Mouse (Mus musculus) kidney, adult 8-10 months (tissue): ENCODE measurements around the gene Tdp1.
"Not testable (repeated sequence)": the region's sequence is repeated elsewhere in the genome, so short reads cannot be mapped to it uniquely, and the experiment has no call there.

Source experiments
- DNase-seq, 2 experiments: peaks; one replicate each; pipeline ENCODE4 v3.0.0; 2022

The Tdp1 gene

DNA sequence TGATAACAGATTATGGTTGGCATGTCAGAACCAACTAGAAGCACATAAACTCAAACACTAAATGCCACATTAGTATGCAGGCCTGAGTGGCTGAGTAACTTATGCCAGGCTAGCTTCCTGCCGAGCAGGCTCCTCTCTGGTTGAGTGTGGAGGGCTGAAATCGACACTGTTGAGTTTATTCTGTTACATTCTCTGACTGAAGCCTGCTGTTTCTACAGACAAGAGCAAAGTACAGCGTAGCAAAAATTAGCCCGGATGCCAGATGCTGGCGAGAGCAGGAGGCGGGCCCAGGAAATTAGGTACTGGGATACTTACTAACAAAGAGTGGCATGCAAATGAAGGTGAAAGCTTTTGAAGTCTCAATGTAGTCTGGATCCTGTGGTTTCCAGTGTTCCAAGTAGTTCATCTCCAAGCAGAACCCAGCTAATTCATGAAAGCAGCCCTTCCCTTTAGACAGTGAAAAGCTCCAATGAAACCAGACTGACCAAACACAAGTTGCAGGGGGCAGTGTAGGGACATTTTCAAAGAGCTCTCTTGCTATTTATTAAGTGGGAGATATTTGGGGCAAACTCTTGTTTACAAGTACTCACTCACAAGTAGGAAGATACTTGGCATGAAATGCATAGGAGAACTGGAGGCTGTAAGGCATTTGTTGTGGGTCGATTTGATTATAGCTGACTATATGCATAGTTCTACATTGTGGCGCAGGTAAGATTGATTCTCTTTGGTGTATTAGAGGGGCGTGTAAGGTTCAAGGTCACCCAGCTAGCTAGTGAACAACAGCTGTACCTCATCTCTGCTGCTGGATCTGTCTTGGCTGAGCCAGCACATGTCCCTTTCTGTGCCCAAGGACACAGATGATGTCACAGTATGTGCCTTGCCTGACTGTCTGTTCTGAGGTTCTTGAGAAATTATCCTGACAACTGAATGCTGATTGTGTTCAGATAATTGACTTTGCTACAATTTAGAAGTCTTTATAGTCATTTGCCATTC is 74.0 kb downstream of the Tdp1 start:
- DNase-seq, result peak in 1 of 2 experiments; percentile 34

DNA sequence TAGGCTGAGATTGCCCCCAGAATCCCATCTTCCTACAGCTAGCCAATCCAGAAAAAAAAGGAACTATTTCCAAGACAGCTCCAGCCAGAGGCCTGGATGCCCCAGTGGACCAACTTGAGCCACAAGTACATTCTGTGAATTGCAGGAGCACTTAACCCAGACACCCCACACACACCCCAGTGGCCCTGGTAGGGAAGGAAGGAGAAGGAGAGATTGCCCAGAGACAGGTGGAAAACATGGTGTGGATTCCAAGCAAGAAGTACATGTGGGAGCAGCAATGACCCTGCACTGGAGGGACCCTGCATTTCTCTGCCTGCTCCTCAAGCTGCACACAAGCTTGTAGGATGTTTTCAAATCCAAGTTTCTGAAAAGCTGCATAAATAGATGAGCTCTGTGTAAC is 75.0 kb downstream of the Tdp1 start:
- DNase-seq, result no peak

DNA sequence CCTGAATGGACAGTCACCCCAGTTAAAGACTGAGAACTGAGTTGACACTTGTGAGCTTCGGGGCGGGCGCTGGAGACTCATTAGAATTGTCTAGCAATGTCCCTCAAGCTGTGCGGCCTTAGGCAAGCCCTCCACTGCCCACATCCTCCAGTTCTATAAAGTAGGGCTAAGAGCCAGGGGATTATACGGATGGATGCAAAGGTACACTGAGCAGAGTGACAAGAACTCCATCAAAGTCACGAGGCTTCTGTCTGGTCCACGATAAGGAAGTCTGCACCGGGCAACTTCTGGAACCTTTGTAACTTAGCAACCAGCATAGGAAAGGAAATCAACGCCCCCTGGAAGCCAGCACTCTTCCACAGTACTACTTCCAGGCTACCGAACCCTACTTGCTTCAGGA is 75.6 kb downstream of the Tdp1 start:
- DNase-seq, result peak in 1 of 2 experiments; percentile 25

DNA sequence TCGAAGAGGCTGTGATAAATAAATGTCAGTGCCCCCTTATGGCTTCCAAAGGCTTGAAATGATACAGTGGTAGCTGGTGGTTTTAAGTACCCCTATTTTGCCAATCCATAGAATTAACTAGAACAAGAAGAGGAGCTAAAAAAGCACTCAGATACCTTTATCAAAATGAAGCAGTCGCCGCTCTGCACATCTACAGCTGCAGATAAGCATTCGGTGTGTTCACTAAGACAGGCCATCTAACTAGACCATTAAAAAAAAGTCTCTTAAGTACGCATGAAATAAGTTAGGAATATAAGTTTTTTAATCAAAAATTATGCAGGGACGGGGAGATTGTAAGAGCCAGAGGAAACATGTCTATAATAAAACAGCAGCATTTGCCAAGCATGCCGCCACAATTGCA is 76.4 kb downstream of the Tdp1 start:
- DNase-seq, result no peak

DNA sequence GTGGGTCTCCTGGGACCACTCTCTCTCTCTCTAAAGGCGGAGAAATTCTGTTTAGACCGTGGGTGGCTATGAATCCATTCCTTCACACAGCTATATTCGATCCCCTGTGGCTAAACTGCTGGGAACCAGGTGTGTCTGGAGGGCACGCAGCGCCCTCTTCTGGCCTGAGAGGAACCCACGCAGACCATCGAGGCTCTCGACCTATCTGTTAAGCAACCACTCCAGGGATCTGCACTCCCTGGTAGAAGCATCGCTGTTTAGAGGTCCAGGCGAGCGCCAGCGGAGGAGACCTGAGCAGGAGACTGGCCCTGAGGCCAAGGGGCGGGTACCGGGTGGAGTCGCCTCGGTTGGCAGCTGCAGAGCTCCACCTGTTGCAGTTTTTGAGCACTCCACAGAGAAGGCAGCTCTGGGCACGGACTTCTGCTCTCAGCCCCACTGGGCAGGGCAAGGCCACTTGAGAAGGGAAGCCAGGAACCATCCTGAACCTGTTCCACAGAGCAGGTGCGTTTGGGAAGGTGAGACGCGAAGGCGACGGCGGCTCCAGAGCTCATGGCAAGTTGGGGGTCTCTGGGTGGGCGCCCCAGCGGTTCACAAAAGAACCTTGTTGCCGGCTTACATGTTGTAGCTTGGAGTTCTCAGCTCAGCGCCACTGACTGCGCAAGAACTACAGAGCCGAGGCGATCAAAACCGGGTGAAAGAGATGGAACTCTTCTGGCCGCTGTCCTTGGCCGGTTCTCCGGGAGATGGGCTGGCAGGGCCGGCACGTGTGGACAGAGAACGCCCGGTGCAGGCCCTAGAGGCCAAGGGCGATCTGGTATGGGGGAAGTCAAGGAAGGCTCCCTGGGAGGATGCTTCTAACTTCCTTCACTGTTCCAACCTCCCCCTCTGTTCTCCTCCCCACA is 80.2 kb downstream of the Tdp1 start, which contains the start of gene Kcnk13:
Gene Kcnk13 (plus strand): TSS at position 199 of the 902 bp plus-strand sequence.
- DNase-seq, result peak; percentile 47 to 75

DNA sequence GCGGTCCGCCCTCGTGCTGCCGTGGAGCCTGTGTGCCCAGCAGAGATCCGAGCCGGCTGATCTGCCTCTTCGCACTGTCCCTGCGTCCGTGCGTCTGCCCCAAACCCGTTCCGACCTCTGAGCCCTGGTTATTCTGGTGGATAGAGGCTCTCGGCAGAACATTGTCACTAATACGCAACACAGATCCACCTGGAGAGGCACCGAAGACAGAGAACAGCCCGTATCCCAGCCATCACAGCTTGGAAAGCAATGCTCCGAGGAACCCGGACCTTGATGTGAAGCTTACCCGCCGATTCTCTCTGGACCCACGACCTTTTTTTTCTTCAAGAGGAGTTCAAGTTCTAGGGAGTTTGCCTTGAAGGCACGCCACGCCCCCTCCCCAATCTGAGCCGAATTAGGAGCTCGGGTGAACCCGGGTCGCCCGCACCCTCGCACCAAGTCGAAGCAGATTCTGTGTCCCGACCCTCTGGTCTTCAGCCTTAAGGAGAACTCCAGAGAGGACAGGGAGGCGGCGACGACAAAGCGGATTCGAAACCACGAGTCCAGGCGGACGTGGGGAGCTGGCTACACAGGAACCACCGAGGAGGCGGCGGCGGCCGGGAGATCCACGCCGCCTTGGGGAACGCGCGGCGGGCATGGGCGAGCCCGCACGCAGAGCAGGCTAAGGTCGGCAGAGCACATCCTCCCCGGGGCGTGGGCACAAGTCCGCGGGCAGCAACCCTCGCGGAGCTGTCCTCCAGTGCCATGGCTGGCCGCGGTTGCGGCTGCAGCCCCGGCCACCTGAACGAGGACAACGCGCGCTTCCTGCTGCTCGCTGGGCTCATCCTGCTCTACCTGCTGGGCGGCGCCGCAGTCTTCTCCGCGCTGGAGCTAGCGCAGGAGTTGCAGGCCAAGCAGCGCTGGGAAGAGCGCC is 81.1 kb downstream of the Tdp1 start:
- DNase-seq, result no peak

DNA sequence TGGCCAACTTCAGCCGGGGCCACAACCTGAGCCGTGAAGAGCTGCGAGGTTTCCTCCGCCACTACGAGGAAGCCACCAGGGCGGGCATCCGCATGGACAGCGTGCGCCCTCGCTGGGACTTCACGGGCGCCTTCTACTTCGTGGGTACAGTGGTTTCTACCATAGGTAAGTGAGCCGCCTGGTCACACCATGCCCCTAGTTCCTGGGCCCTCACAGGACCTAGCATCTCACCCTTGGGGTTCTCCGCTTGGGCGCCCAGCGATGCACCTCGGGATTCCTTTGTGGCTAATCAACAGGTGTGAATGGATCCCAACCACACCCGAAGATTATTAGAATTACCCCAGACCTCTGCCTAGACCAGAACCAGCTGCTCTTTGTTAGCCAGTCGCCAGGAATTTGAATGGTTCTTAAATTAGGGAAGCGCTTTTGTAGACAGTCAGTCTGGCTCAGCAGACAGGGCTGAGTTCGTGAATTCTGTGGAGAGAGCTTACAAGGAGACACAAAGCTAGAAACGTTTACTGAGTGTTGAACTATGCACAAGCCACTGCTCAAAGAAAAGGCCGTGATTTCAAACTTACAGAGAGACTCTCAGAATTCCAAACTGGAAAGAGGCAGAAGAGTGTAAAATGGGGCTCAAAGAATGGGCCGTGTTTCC is 81.9 kb downstream of the Tdp1 start:
- DNase-seq, result no peak

DNA sequence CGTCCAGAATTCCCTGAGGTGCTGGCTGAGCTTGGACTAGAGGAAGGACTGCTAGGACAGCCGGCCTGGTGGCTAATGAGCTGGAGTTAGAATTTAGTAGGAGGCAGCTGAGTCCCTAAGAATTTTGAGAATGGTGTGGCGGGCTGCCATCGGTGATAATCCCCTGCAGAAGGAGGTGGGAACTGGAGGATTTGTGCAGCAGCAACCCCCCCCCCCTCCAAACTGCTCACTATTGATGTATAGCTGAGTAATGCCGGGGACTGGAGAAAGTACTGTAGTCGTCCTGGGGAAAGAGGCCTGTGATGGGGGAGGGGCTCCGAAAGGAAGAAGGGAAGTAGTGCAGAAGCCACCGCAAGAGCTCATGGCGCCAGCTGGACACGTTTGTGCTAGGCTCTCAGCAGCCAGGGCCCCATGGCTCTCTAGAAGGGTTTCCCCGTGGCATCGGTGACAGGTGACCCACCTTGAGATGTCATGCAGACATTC is 82.6 kb downstream of the Tdp1 start:
- DNase-seq, result no peak

DNA sequence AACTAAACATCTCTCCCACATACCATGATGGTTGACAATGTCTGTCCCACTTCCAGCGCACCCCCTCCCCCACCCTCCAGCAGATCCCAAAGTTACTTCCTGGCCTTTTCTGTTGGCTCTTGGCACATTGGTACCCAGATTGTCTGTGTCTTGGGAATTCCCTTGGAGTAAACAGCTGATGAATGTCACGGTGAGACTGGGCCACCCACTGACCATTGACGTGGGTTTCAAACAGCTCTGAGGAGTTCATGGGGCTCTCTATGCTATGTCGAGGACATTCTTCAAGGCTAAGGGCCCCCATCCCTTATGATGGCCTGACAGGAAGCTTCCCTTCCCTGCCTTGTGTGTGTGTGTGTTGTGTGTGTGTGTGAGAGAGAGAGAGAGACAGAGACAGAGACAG is 85.6 kb downstream of the Tdp1 start:
- DNase-seq, result no peak

DNA sequence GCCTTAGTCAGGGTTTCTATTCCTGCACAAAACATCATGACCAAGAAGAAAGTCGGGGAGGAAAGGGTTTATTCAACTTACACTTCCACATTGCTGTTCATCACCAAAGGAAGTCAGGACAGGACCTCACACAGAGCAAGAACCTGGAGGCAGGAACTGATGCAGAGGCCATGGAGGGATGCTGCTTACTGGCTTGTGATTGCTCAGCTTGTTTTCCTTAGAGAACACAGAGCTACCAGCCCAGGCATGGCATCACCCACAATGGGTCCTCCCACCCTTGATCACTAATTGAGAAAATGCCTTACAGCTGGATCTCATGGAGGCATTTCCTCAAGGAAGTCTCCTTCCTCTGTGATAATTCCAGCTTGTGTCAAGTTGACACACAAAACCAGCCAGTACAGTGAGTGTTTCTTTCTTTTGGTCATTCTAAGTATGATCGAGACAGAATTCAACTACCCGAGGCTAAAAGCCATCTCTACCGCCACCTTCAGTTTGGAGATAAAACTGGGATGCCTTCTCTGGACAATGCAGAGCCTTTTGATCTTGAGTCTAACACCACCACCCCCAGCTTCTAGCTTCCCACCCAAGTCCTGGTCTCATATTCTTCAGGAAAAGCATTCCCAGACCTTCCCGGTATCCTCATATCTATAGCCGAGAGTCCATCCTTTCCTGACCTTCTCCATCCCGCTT is 87.0 kb downstream of the Tdp1 start:
- not testable (repeated sequence) for DNase-seq

DNA sequence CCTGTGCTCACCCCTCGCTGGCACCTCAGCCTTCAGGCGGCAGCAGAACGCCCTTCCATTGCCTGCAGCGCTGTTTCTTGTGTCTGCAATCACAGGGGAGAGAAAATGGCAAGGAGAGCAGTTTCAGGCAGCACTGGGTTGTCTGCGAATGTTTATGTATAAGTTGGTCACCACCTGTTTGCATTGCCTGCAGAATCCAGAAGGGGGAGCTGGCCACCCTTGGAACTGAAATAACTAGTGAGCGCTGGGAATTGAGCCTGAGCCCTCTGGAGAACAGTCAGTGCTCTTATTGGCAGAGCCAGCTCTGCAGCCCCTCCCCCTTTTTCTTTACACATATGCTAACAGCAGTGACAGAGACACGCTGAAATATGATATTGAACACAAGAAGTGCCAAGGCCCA is 88.5 kb downstream of the Tdp1 start:
- no peak for DNase-seq

DNA sequence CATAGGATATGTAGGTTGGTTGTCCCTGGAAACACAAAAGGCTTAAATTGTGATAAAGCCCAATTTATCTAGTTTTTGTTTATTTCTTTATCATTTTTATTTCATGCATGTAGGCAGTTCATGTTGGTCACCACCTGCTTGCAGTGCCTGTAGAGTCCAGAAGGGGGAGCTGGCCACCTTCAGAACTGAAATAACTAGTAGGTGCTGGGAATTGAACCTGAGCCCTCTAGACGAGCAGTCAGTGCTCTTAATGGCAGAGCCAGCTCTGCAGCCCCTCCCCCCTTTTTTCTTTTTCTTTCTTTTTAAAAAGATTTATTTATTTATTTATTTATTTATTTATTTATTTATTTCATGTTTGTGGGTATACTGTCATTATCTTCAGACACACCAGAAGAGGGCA is 89.3 kb downstream of the Tdp1 start:
- no peak for DNase-seq

DNA sequence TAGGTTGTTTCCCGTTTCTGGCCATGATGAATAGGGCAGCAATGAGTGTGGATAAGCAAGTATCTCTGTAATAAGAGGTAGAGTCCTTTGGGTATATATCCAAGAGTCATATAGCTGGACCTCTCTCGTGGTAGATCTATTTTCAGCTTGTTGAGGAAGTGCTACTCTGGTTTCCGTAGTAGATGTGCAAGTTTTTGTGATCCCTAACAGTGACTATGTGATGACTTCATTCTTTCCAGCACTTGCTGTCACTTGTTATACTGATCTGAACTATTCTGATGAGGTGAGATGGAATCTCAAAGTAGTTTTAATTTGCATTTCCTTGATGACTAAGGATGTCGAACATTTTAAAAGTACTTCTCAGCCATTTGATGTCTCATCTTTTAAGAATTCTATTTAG is 95.2 kb downstream of the Tdp1 start:
- DNase-seq, result no peak

DNA sequence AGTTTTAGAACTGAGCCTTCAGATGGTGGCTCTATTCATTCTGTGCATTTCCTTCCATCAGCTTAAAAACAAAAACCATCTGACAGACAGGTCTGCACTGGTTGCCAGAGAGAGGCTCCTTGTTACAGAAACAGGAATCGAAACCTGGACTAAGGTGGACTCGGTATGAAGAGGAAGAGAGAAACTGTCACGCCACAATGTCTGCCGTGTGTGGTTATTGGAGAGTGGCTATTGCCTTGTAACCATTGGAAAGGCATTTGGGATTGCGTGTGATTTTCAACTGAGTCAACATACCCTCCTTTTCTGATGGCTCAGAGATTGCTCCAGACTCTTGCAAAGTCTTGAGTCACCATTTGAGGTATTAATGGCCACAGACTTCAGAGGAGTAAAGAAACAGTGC is 102.5 kb downstream of the Tdp1 start:
- no peak for DNase-seq

DNA sequence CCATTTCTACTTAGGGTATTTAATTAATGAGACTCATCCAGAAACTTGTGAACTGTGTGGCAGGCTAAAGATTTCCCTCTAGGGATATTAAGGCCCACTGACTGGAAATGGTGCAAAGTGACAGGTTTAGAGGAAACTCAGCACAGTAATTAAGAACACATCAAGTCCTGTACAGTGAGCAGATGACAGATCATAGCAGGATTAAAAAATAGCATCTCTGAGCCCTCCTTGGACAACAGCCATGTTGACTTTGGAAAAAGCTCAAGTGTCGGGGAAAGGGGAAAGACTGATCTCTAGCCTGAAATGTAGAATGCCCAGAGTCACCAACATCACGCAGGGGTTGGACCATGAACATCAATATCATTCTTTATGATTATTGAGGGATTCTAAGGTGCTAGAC is 103.8 kb downstream of the Tdp1 start:
- no peak for DNase-seq

DNA sequence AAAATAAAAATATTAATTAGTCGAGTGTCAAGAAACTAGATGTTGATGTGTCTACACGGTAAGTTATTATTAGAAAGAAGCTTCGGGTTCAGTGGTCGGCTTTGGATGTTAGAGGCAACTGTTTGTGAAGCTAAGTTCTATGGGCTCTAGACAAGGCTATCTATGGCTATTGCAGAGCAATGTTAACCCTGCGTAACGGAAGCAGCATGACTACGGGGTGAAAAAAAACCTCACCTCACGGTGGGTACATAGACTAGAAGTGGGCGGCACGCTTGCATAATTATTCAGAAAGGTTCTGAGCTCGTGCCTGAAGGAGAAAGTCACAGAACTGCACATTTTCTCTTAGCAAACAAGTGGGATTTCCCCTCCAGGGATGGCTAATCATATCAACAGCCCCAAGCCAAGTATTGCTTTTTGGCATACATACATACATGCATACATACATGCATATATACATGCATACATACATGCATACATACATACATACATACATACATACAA is 108.1 kb downstream of the Tdp1 start:
- no peak for DNase-seq

DNA sequence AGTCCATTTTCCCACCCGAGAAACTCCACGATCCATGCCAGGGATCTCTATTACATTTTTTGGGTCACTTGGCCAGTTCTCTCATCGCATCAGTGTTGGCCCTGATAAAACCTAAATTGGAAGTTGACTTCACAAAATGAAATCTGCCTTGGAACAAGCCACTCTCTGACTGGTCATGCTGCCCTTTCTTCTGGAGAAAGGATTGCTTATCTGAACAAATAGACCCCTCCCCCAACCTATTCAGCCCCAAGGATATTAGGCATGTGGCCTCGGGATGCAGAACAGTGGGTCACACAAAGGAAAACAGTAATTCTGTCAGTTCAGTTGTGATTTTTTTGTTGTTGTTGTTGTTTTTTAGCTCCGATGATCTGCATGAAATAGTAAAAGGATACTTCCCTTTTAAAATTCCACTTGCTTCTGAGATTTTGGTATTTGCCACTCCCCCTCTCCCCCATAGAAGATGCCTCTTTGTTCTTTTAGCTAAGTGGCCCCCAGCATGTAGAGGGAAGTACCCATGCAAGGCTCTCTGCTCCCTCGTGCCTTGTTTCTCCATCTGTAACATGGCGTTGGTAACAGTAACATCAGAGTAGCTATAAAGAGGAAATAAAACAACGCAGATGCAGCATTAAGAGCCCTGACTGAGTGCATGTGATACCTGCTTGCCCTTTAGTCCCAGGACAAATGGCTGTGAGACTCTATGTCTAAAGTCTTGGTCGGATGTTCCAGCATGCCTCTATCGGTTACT is 109.0 kb downstream of the Tdp1 start:
- DNase-seq, result no peak

DNA sequence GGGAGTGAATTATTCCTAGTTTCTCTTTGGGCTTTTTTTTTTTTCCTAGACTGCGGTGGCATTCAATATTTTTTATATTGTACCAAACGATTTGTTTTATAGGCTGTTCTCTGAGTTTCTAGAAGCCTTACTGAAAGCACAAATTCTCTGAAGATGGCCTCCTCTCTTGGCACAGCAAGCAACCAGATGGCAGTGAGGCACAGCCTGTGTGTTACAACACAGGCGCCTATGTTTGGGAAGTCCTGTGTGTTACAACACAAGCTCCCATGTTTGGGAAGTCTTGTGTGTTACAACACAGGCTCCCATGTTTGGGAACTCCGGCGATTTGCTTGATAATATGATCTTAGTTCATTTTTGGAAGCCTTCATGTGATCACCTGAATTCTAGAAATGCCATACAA is 111.6 kb downstream of the Tdp1 start:
- no peak for DNase-seq

DNA sequence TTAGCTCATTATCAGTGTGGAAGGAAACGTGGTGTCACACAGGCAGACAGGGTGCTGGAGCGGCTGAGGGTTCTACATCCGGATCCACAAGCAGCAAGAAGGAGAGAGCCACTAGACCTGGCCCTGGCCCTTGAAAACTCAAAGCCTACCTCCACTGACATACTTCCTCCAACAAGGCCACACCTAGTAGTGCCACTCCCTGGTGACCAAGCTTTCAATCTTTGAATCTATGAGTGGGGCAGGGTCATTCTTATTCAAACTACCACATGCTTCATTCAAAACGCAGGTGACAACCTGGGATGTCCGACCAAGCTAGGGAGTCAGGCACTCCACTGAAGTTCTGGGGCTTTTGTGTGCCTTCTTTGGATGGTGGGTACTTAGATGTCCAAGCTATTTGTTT is 115.4 kb downstream of the Tdp1 start:
- no peak for DNase-seq

DNA sequence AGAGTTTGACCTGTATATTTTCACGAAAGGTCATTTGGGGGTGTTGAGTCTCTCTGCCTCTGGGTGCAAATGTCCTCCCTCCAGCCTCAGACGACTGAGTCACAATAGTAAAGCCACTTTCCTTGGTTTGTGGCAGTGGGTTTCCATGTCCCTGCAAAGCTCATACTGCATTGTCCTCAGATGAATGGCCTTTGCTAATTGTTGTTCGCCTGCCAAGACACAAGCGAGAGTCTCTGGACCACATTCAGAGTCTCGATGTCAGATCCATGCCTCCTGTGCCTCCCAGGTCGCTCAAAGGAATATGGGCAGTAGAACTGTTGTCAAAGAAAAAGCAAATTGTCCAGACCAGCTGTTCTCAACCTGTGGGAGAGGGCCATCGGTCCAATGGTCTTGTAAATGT is 116.1 kb downstream of the Tdp1 start:
- no peak for DNase-seq
